Mouse (Mus musculus) forebrain, embryonic 11.5 days (tissue): Measurements from ENCODE around the gene Pcx. TPM values are rescaled to one million over a fixed set of nuclear protein-coding genes. Genes with fewer than 3 reads are reported as not detected.
"Not testable (repeated sequence)": the region's sequence is repeated elsewhere in the genome, so short reads cannot be mapped to it uniquely, and the experiment has no call there.

Source experiments
- ATAC-seq: fragments of 200-750 bp; cut with Nextera tagmentation; replicated peaks from 2 replicates; pipeline ENCODE4 v1.8.0; 2017; ENCODE audit warnings: moderate TSS enrichment; ENCODE audit not compliant: low FRiP score
- DNase-seq: peaks from one replicate; pipeline ENCODE4 v3.0.0-alpha.2; 2017; ENCODE audit warnings: low spot score
- H3K27ac ChIP-seq: fragments of 300-500 bp; sonication (generic); 2 replicates; pipeline ENCODE4 v1.5.1; 2014; ENCODE audit warnings: low read depth, low read length
- H3K27me3 ChIP-seq: fragments of 300-500 bp; sonication (generic); 2 replicates; pipeline ENCODE4 v1.6.1; 2014; ENCODE audit warnings: mild to moderate bottlenecking, low read length, mixed read lengths; ENCODE audit not compliant: control insufficient read depth, insufficient read depth
- H3K36me3 ChIP-seq: fragments of 300-500 bp; sonication (generic); 2 replicates; pipeline ENCODE4 v1.6.1; 2014; ENCODE audit warnings: mild to moderate bottlenecking, low read length, moderate library complexity, mixed read lengths; ENCODE audit not compliant: control insufficient read depth, insufficient read depth
- H3K4me1 ChIP-seq: fragments of 300-500 bp; sonication (generic); replicated peaks from 2 replicates; pipeline ENCODE4 v1.6.1; 2014; ENCODE audit warnings: low read length, mixed read lengths; ENCODE audit not compliant: control insufficient read depth, insufficient read depth
- H3K4me2 ChIP-seq: fragments of 300-500 bp; sonication (generic); 2 replicates; pipeline ENCODE4 v1.6.1; 2014; ENCODE audit warnings: low read depth, mild to moderate bottlenecking, low read length, moderate library complexity, mixed read lengths; ENCODE audit not compliant: severe bottlenecking
- H3K4me3 ChIP-seq: fragments of 300-500 bp; sonication (generic); 2 replicates; pipeline ENCODE4 v1.5.1; 2014; ENCODE audit warnings: low read depth, low read length
- H3K9ac ChIP-seq: fragments of 300-500 bp; sonication (generic); 2 replicates; pipeline ENCODE4 v1.6.1; 2014; ENCODE audit warnings: low read length
- H3K9me3 ChIP-seq: fragments of 300-500 bp; sonication (generic); 2 replicates; pipeline ENCODE4 v1.6.1; 2016; ENCODE audit warnings: low read length, mixed read lengths; ENCODE audit not compliant: control insufficient read depth
- WGBS: fragments of 180-500 bp; shearing (Covaris S2); extraction: QIAGEN DNeasy Blood & Tissue Kit; methylation state at CpG from one replicate; pipeline ENCODE4 v1.1.7; 2014; 5-methylcytosine and 5-hydroxymethylcytosine counted together
- polyA plus RNA-seq: library from polyadenylated mRNA; unstranded; fragments of >200 nt; fragmentation: Nextera tagmentation; extraction: Ambion mirVana; gene quantifications from 2 replicates; pipeline ENCODE4 v1.2.1, GENCODE M21; 2014

Gene Pcx
- polyA plus RNA-seq, 1 experiment from 2014 or later = 18.5 TPM

DNA sequence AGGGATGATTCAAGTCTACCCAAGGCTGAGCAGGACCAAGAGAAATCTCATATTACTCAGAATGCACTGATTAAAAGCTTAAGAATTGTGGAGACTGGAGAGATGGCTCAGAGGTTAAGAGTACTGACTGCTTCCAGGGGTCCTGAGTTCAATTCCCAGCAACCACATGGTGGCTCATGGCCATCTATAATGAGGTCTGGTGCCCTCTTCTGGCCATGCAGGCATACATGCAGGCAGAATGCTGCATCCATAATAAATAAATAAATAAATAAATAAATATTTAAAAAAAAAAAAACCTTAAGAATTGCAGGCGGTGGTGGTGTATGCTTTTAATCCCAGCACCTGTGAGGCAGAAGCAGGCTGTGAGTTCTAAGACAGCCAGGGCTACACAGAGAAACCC is 63.0 kb downstream of the Pcx start:
- Histone ChIP-seq H3K9me3 (no peaks in the 10 kb centered on the region), H3K4me2 (no peak overlapping the region), H3K27me3 (no peaks in the 10 kb centered on the region), H3K4me1 (no peaks in the 10 kb centered on the region), H3K36me3 (no peaks in the 10 kb centered on the region), H3K9ac (no peak overlapping the region), H3K27ac (no peak overlapping the region), H3K4me3 (no peak overlapping the region)
- 90% methylated on average over 1 of the region's 1 CpGs for WGBS
- no peak for ATAC-seq
- no peak for DNase-seq

DNA sequence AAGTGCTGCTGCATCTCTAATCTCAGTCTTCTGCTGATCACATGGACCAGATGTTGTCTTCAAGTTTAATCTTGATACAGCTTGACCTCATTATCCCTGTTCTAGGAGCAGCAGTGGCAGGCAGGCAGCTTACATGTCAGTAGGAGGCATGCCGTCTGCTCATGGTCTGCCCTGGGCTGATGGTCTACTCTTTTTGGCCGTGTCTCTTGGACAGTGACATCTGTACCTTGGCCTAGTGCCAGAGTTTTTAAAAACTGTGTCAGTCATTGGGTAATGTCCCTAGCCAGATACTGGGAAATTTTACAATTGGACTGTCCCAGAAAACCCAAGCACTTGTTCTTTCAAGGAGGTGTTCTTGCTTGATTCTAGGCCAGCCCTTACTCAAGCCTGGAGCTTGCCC is 68.5 kb downstream of the Pcx start:
- 84% methylated on average over 2 of the region's 2 CpGs for WGBS
- H3K27ac ChIP-seq = no peak overlapping the region
- H3K4me3 ChIP-seq = no peak overlapping the region
- DNase-seq (no peak), ATAC-seq (no peak)
- H3K4me1 ChIP-seq = no peaks in the 10 kb centered on the region
- H3K4me2 ChIP-seq = no peak overlapping the region
- no peaks in the 10 kb centered on the region for H3K27me3 ChIP-seq
- no peak overlapping the region for H3K9ac ChIP-seq
- H3K9me3 ChIP-seq = no peaks in the 10 kb centered on the region
- H3K36me3 ChIP-seq = no peaks in the 10 kb centered on the region

DNA sequence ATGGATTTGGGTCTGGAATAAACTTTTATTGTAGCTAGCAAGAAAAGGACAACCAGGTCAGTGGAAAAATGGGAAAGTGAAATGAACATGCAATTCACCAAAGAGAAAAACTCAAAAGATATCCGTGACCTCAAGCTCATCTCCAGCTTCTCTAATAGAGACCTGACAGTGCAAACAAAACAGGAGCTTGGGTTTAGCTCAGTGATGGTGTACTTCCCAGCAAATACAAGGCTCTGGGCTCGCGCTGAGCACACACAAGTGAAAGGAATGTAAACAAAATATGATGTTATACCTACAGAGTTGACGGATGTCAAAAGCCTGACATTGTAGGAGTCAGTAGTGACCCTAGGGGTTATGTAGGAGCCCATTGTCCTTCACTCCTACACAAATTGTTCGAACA is 69.0 kb downstream of the Pcx start:
- Histone ChIP-seq H3K4me2 (no peak overlapping the region), H3K4me3 (no peak overlapping the region), H3K9me3 (no peaks in the 10 kb centered on the region), H3K27me3 (no peaks in the 10 kb centered on the region), H3K27ac (no peak overlapping the region), H3K4me1 (no peaks in the 10 kb centered on the region), H3K36me3 (no peaks in the 10 kb centered on the region), H3K9ac (no peak overlapping the region)
- no peak for DNase-seq
- ATAC-seq = no peak
- WGBS = 87% methylated on average over 5 of the region's 5 CpGs

DNA sequence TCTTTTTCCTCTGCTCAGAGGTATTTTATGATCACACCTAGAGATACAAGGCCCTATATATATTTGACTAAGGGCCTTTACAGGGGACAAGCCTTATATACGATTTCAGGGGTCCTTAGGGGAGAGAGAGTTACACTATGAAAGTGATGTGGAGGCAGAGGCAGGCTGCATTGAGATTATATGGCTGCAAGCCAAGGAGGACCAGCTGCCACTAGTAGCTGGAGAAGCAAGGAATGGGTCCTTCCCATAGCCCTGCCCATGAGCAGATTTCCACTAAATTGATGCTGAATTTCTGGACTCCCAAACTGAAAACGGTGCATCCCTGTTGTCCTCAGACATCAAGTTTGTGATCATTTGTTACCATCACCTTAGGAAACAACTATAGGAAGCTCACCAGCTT is 73.6 kb downstream of the Pcx start:
- Histone ChIP-seq H3K4me2 (no peak overlapping the region), H3K27me3 (no peaks in the 10 kb centered on the region), H3K36me3 (no peaks in the 10 kb centered on the region), H3K4me1 (no peaks in the 10 kb centered on the region), H3K9me3 (no peaks in the 10 kb centered on the region), H3K27ac (no peak overlapping the region), H3K9ac (no peak overlapping the region), H3K4me3 (no peak overlapping the region)
- ATAC-seq (no peak), DNase-seq (no peak)
- WGBS = 72% methylated on average over 2 of the region's 2 CpGs

DNA sequence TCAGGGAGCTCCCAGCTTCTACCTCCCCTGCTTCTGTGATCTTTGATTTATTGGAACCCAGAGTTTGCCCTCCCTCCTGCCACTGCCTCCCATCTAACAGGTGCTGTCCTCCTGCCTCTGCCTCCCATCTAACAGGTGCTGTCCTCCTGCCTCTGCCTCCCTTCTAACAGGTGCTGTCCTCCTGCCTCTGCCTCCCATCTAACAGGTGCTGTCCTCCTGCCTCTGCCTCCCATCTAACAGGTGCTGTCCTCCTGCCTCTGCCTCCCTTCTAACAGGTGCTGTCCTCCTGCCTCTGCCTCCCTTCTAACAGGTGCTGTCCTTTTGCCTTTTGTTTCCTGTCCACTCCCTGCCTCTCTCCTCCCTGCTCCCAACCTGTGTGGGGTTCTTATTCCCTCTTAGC is 76.5 kb downstream of the Pcx start:
- H3K4me1 ChIP-seq, H3K4me3 ChIP-seq, H3K27ac ChIP-seq, H3K4me2 ChIP-seq, ATAC-seq, H3K9ac ChIP-seq, DNase-seq, H3K9me3 ChIP-seq, H3K36me3 ChIP-seq, H3K27me3 ChIP-seq: not testable (repeated sequence)

DNA sequence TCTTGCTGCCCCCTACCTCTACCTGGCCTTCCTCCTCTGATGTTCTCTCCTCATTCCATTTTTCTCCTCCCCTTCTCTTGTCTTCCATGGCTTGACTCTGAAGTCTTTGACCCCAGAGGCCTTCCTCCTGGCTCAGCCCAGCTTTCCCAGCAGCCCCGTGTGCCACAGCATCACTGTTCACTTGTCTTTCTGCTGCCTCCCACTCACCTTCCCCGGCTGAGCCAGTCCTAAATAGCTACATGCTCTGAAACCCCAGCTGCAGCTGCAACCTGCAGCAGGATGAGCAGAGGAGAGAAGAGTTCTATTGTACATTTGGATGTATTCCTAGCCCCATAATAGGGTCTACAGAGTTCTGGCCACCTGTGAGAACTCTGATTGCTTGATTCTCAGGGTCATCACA is 77.2 kb downstream of the Pcx start:
- H3K4me1 ChIP-seq = no peaks in the 10 kb centered on the region
- H3K4me3 ChIP-seq = no peak overlapping the region
- H3K9ac ChIP-seq = no peak overlapping the region
- no peak overlapping the region for H3K27ac ChIP-seq
- no peak overlapping the region for H3K4me2 ChIP-seq
- no peaks in the 10 kb centered on the region for H3K36me3 ChIP-seq
- H3K27me3 ChIP-seq = no peaks in the 10 kb centered on the region
- 69% methylated on average over 2 of the region's 2 CpGs for WGBS
- no peaks in the 10 kb centered on the region for H3K9me3 ChIP-seq
- ATAC-seq (no peak), DNase-seq (no peak)

DNA sequence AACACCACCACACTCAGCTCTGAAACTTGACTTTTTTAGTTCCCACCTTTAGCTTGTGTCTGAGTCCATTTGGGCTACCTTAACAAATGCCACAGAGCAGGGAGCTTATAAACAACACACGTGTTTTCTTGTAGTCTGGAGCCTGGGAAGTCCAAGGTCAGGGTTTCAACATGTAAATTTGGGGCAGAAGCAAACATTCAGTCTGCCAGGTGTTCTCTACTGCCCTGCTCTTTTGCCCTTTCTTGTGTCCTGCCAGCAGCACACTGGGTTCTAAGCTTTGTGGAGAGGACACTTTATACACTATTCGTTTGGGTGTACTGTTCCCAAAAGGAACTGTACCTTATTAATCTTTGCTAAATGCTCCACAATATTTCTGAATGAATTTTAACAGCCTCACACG is 78.2 kb downstream of the Pcx start:
- Histone ChIP-seq H3K4me3 (no peak overlapping the region), H3K9me3 (no peaks in the 10 kb centered on the region), H3K4me1 (no peaks in the 10 kb centered on the region), H3K9ac (no peak overlapping the region), H3K36me3 (no peaks in the 10 kb centered on the region), H3K27me3 (no peaks in the 10 kb centered on the region), H3K4me2 (no peak overlapping the region), H3K27ac (no peak overlapping the region)
- 71% methylated on average over 3 of the region's 3 CpGs for WGBS
- ATAC-seq = no peak
- DNase-seq = no peak

DNA sequence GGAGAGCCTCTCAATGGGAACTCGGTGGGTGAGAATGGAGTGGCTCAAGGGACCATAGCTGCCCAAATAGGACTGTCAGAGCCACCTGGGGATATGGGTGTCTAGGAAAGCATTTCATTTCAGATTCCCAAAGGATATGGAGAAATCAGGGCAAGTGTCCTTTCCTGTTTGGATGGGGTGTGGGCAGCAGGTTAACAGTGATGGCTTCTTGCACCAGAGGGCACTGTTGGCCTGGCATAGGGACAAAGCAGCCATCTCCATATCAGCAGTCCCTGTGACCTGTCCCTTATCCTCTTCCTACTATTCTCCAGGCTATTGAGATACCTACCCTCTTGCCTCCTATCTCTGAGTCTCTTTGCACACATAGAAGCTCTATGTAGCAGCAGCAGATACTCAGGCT is 78.8 kb downstream of the Pcx start:
- H3K9me3 ChIP-seq = no peaks in the 10 kb centered on the region
- no peaks in the 10 kb centered on the region for H3K27me3 ChIP-seq
- DNase-seq (peak; percentile 48), ATAC-seq (no peak)
- no peaks in the 10 kb centered on the region for H3K4me1 ChIP-seq
- H3K4me2 ChIP-seq = no peak overlapping the region
- no peak overlapping the region for H3K9ac ChIP-seq
- 86% methylated on average over 1 of the region's 1 CpGs for WGBS
- no peak overlapping the region for H3K27ac ChIP-seq
- no peak overlapping the region for H3K4me3 ChIP-seq
- no peaks in the 10 kb centered on the region for H3K36me3 ChIP-seq

DNA sequence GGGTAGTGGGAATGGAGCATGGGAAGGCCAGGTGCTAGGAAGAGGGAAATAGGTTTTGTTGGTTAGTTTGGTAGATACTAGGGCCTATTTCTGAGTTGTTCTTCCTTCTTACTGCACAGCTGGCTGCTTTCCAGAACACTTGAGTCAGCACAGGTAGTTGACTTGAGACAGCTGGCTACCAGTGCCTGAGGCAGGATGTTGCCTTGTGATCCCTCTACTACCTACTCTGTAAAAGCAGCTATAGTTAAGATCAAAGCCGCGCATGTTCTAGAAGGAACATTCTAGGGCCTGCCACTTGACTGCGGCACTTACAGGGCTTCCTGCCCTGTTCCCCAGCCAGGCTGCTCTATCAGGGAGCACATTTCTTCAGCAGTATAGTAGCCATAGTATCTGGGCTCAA is 79.8 kb downstream of the Pcx start:
- no peak overlapping the region for H3K4me2 ChIP-seq
- 92% methylated on average over 3 of the region's 3 CpGs for WGBS
- ATAC-seq = no peak
- DNase-seq = peak; percentile 17
- H3K27me3 ChIP-seq = no peaks in the 10 kb centered on the region
- H3K36me3 ChIP-seq = no peaks in the 10 kb centered on the region
- no peak overlapping the region for H3K27ac ChIP-seq
- no peak overlapping the region for H3K9ac ChIP-seq
- no peak overlapping the region for H3K4me3 ChIP-seq
- no peaks in the 10 kb centered on the region for H3K4me1 ChIP-seq
- H3K9me3 ChIP-seq = no peaks in the 10 kb centered on the region
